21 mouse cellular contexts compared by ENCODE assay signal in genomic region chr19:17046961-17047360, GRCm38 (mm10).
A peak's percentile ranks its signal among the peaks of the same experiment; 100 is the strongest.
DNase-seq lines count a peak whose midpoint lies in the region; TF ChIP-seq lines count a peak whose summit lies in the region.
"Had no signal": no experiment of that assay in that cellular context is flagged by ENCODE, and none has a peak within 500 bp of the region (broad histone marks: within the 10 kb centered on the region; RNA-seq: fewer than 3 reads in every experiment).

No protein-coding gene starts in this region.

- no peaks in the 10 kb centered on the region for H3K27me3 ChIP-seq in ES-Bruce4 (ENCODE audit: control insufficient read depth, insufficient read depth, low read length, poor library complexity, severe bottlenecking)
- H3K27me3 ChIP-seq: CH12.LX; embryonic facial prominence, embryonic 13.5 days; embryonic facial prominence, embryonic 15.5 days; forebrain, embryonic 12.5 days had no signal

- H3K27ac ChIP-seq in ES-Bruce4 (ENCODE audit: insufficient read depth, low read length) = no peak overlapping the region
- no peak overlapping the region for H3K27ac ChIP-seq in ES-E14 (ENCODE audit: insufficient read depth, low read depth, low read length, poor library complexity, severe bottlenecking)
- H3K27ac ChIP-seq: embryonic facial prominence, embryonic 13.5 days; embryonic facial prominence, embryonic 15.5 days; forebrain, embryonic 10.5 days; forebrain, embryonic 12.5 days had no signal

- in situ Hi-C loops in ES-E14 (cut with MboI; ENCODE audit: low sequenced_read_pairs in 2 of 2, unreplicated experiment in 2 of 2) = no loop called here

- H3K9me3 ChIP-seq in ES-Bruce4 (replicated peaks; ENCODE audit: control insufficient read depth, insufficient read depth, low read length, poor library complexity, severe bottlenecking) = no peaks in the 10 kb centered on the region
- no peaks in the 10 kb centered on the region for H3K9me3 ChIP-seq in ES-E14 (ENCODE audit: control insufficient read depth, insufficient read depth, low read depth, low read length)
- H3K9me3 ChIP-seq: embryonic facial prominence, embryonic 13.5 days; embryonic facial prominence, embryonic 15.5 days had no signal

- no peak for TF ChIP-seq CTCF in ES-Bruce4 (IDR thresholded peaks at IDR 0.05; ENCODE audit: low read depth, low read length)

- no peak overlapping the region for H3K9ac ChIP-seq in ES-Bruce4 (ENCODE audit: low read depth, poor library complexity, severe bottlenecking)
- no peak overlapping the region for H3K9ac ChIP-seq in ES-E14 (ENCODE audit: insufficient read depth, low read depth, low read length, poor library complexity, severe bottlenecking)
- H3K9ac ChIP-seq: embryonic facial prominence, embryonic 13.5 days; embryonic facial prominence, embryonic 15.5 days; forebrain, embryonic 12.5 days had no signal

- DNase-seq in ES-E14 (ENCODE audit: low read depth, low spot score) = peak; percentile 29
- peak; percentile 72 for DNase-seq in ZHBTc4 (ENCODE audit: low read depth, low spot score)
- no peak for DNase-seq in embryo, embryonic 10 days (ENCODE audit: low spot score)
- DNase-seq in layer of hippocampus, adult 9-11 months = no peak
- DNase-seq: adrenal gland, adult 8-10 months; adrenal gland, postnatal 14 days; adrenal gland, postnatal 36 days; B cell, adult 2 months; cerebellum, adult 11-12 months; cerebellum, adult 2 months; cerebellum, adult 9-10 months; cerebellum, postnatal 10 days; cerebellum, postnatal 25 days; embryo, embryonic 11 days had no signal

- no peak overlapping the region for H3K4me3 ChIP-seq in ES-Bruce4 (ENCODE audit: low read depth, low read length)
- no peak overlapping the region for H3K4me3 ChIP-seq in ES-E14 (ENCODE audit: insufficient read depth in 1 of 2, low read depth in 1 of 2, low read length in 2 of 2, poor library complexity in 1 of 2, severe bottlenecking in 1 of 2)
- H3K4me3 ChIP-seq: embryonic facial prominence, embryonic 13.5 days; embryonic facial prominence, embryonic 15.5 days; erythroblast, embryonic 14.5 days; forebrain, embryonic 10.5 days; forebrain, embryonic 12.5 days had no signal

- H3K36me3 ChIP-seq in ES-Bruce4 (ENCODE audit: control insufficient read depth, insufficient read depth, low read length, poor library complexity, severe bottlenecking) (no peaks in the 10 kb centered on the region), ES-E14 (ENCODE audit: control insufficient read depth, insufficient read depth, low read length, poor library complexity, severe bottlenecking) (no peaks in the 10 kb centered on the region)
- H3K36me3 ChIP-seq: embryonic facial prominence, embryonic 13.5 days; embryonic facial prominence, embryonic 15.5 days; forebrain, embryonic 10.5 days; forebrain, embryonic 12.5 days had no signal

- peak; percentile 51; the same call in 1 of the 2 replicates for TF ChIP-seq EP300 in ES-Bruce4 (IDR thresholded peaks at IDR 0.05; ENCODE audit: insufficient read depth, low read depth, low read length)

- no peak for TF ChIP-seq POLR2A in ES-Bruce4 (IDR thresholded peaks at IDR 0.05; ENCODE audit: insufficient read depth, low read length)

- H3K4me1 ChIP-seq in ES-Bruce4 (ENCODE audit: control insufficient read depth, insufficient read depth, low read length) = no peaks in the 10 kb centered on the region
- 0 out of 4 replicates have a peak, but pooled peaks cover 0 to 3% of the 10 kb centered on the region in 2 experiments for H3K4me1 ChIP-seq in ES-E14 (ENCODE audit: control insufficient read depth in 2 of 2, insufficient read depth in 2 of 2, low read length in 2 of 2, poor library complexity in 1 of 2)
- H3K4me1 ChIP-seq: embryonic facial prominence, embryonic 13.5 days; embryonic facial prominence, embryonic 15.5 days; forebrain, embryonic 10.5 days; forebrain, embryonic 12.5 days had no signal

TF ChIP-seq in ES-E14, 5 proteins besides CTCF, POLR2A, EP300 and RAD21:
- TF ChIP-seq ZNF384 (IDR thresholded peaks at IDR 0.05; ENCODE audit: low read depth, low read length) = no peak
- TF ChIP-seq CHD2 (IDR thresholded peaks at IDR 0.05; ENCODE audit: low read depth, low read length) = no peak
- no peak for TF ChIP-seq HCFC1 (IDR thresholded peaks at IDR 0.05; ENCODE audit: borderline replicate concordance, insufficient read depth, low read length)
- no peak for TF ChIP-seq MAFK (IDR thresholded peaks at IDR 0.05; ENCODE audit: insufficient read depth, low read depth, low read length)
- no peak for TF ChIP-seq ZC3H11A (IDR thresholded peaks at IDR 0.05; ENCODE audit: borderline replicate concordance, low read depth, low read length)

Comparison
In these comparisons a context has a peak if more than half of its experiments do, and no peak if none do; other contexts are left out.
1. DNase-seq: peak in ES-E14 (single experiment) and ZHBTc4 (single experiment); none in embryo, embryonic 10 days (single experiment) and layer of hippocampus, adult 9-11 months (single experiment).